Mouse (Mus musculus) neural tube, embryonic 14.5 days (tissue): Measurements from ENCODE around the gene Shoc2. TPM values are rescaled to one million over a fixed set of nuclear protein-coding genes. Genes with fewer than 3 reads are reported as not detected.
"Not testable (repeated sequence)": the region's sequence is repeated elsewhere in the genome, so short reads cannot be mapped to it uniquely, and the experiment has no call there.

Experiments
- ATAC-seq: fragments of 200-750 bp; cut with Nextera tagmentation; 2 replicates; pipeline ENCODE4 v1.8.0; 2017; ENCODE audit warnings: low read depth, mild to moderate bottlenecking, moderate TSS enrichment, moderate library complexity
- H3K27ac ChIP-seq: fragments of 300-500 bp; sonication (generic); 2 replicates; pipeline ENCODE4 v1.5.1; 2014; ENCODE audit warnings: low read depth, mild to moderate bottlenecking, control low read depth, low read length, moderate library complexity, mixed read lengths
- H3K27me3 ChIP-seq: fragments of 300-500 bp; sonication (generic); 2 replicates; pipeline ENCODE4 v1.6.1; 2014; ENCODE audit warnings: low read length; ENCODE audit not compliant: control insufficient read depth, insufficient read depth
- H3K36me3 ChIP-seq: fragments of 300-500 bp; sonication (generic); 2 replicates; pipeline ENCODE4 v1.6.1; 2014; ENCODE audit warnings: low read length, mixed read lengths; ENCODE audit not compliant: control insufficient read depth, insufficient read depth
- H3K4me1 ChIP-seq: fragments of 300-500 bp; sonication (generic); 2 replicates; pipeline ENCODE4 v1.6.1; 2014; ENCODE audit warnings: low read length; ENCODE audit not compliant: control insufficient read depth, insufficient read depth
- H3K4me2 ChIP-seq: fragments of 300-500 bp; sonication (generic); 2 replicates; pipeline ENCODE4 v1.6.1; 2014; ENCODE audit warnings: mild to moderate bottlenecking, low read depth, low read length, control low read depth
- H3K4me3 ChIP-seq: fragments of 300-500 bp; sonication (generic); 2 replicates; pipeline ENCODE4 v1.5.1; 2014; ENCODE audit warnings: low read depth, low read length, control low read depth, mixed read lengths
- H3K9ac ChIP-seq: fragments of 300-500 bp; sonication (generic); replicated peaks from 2 replicates; pipeline ENCODE4 v1.6.1; 2014; ENCODE audit warnings: low read depth, mild to moderate bottlenecking, control low read depth, low read length, mixed read lengths
- H3K9me3 ChIP-seq: fragments of 300-500 bp; sonication (generic); 2 replicates; pipeline ENCODE4 v1.6.1; 2016; ENCODE audit warnings: low read length; ENCODE audit not compliant: control insufficient read depth
- WGBS: fragments of 180-500 bp; shearing (Covaris S2); extraction: QIAGEN DNeasy Blood & Tissue Kit; methylation state at CpG from one replicate; pipeline ENCODE4 v1.1.7; 2014; 5-methylcytosine and 5-hydroxymethylcytosine counted together
- polyA plus RNA-seq: library from polyadenylated mRNA; unstranded; fragments of >200 nt; fragmentation: Nextera tagmentation; extraction: Ambion mirVana; gene quantifications from 2 replicates; pipeline ENCODE4 v1.2.1, GENCODE M21; 2014

Shoc2 gene
- polyA plus RNA-seq, 1 experiment from 2014 or later = 81.5 TPM

GRCm38 (mm10) chr19:53945171-53946042, 1.3 kb downstream of the Shoc2 start:
- Histone ChIP-seq H3K27me3 (no peaks in the 10 kb centered on the region), H3K9ac (peak overlapping the region; percentile 92), H3K36me3 (no peaks in the 10 kb centered on the region), H3K4me2 (peak overlapping the region; percentile 75), H3K27ac (peak overlapping the region; percentile 95), H3K4me1 (peaks cover 26% of the 10 kb centered on the region), H3K9me3 (no peaks in the 10 kb centered on the region), H3K4me3 (peak overlapping the region; percentile 86)
- ATAC-seq = no peak; the same call in 1 of the 2 replicates
- WGBS = 1% methylated on average over 27 of the region's 69 CpGs

GRCm38 (mm10) chr19:53957513-53957912, 13.4 kb downstream of the Shoc2 start:
- 99% methylated on average over 2 of the region's 2 CpGs for WGBS
- no peaks in the 10 kb centered on the region for H3K4me1 ChIP-seq
- no peak for ATAC-seq
- H3K4me3 ChIP-seq = no peak overlapping the region
- no peak overlapping the region for H3K4me2 ChIP-seq
- no peak overlapping the region for H3K27ac ChIP-seq
- no peaks in the 10 kb centered on the region for H3K36me3 ChIP-seq
- no peaks in the 10 kb centered on the region for H3K9me3 ChIP-seq
- H3K9ac ChIP-seq = no peak overlapping the region
- no peaks in the 10 kb centered on the region for H3K27me3 ChIP-seq

GRCm38 (mm10) chr19:53962511-53962910, 18.4 kb downstream of the Shoc2 start:
- Histone ChIP-seq H3K36me3 (no peaks in the 10 kb centered on the region), H3K9me3 (no peaks in the 10 kb centered on the region), H3K4me2 (no peak overlapping the region), H3K4me3 (no peak overlapping the region), H3K27ac (no peak overlapping the region), H3K27me3 (no peaks in the 10 kb centered on the region), H3K9ac (no peak overlapping the region), H3K4me1 (no peaks in the 10 kb centered on the region)
- ATAC-seq = no peak
- WGBS = 92% methylated on average over 4 of the region's 4 CpGs

GRCm38 (mm10) chr19:53964347-53964746, 20.2 kb downstream of the Shoc2 start:
- not testable (repeated sequence) for H3K4me3 ChIP-seq, H3K4me2 ChIP-seq, H3K9ac ChIP-seq, H3K9me3 ChIP-seq, H3K27me3 ChIP-seq, ATAC-seq, H3K4me1 ChIP-seq, H3K36me3 ChIP-seq, H3K27ac ChIP-seq
- WGBS = 98% methylated on average over 3 of the region's 3 CpGs

- Histone ChIP-seq H3K27ac (no peak overlapping the region), H3K4me3 (no peak overlapping the region), H3K27me3 (no peaks in the 10 kb centered on the region), H3K9ac (no peak overlapping the region), H3K36me3 (no peaks in the 10 kb centered on the region), H3K4me1 (no peaks in the 10 kb centered on the region), H3K9me3 (no peaks in the 10 kb centered on the region), H3K4me2 (no peak overlapping the region)
- no peak for ATAC-seq
- 93% methylated on average over 10 of the region's 10 CpGs for WGBS
Observed at GRCm38 (mm10) chr19:53964910-53965633, 21.0 kb downstream of the Shoc2 start.

GRCm38 (mm10) chr19:53969226-53969625, 25.1 kb downstream of the Shoc2 start:
- no peaks in the 10 kb centered on the region for H3K27me3 ChIP-seq
- ATAC-seq = no peak
- no peak overlapping the region for H3K4me2 ChIP-seq
- no peak overlapping the region for H3K27ac ChIP-seq
- no peak overlapping the region for H3K9ac ChIP-seq
- no peaks in the 10 kb centered on the region for H3K4me1 ChIP-seq
- no peak overlapping the region for H3K4me3 ChIP-seq
- 93% methylated on average over 3 of the region's 3 CpGs for WGBS
- no peaks in the 10 kb centered on the region for H3K36me3 ChIP-seq
- H3K9me3 ChIP-seq = no peaks in the 10 kb centered on the region

GRCm38 (mm10) chr19:53971938-53972337, 27.8 kb downstream of the Shoc2 start:
- H3K4me1 ChIP-seq = no peaks in the 10 kb centered on the region
- H3K4me3 ChIP-seq = no peak overlapping the region
- H3K4me2 ChIP-seq = no peak overlapping the region
- H3K36me3 ChIP-seq = no peaks in the 10 kb centered on the region
- no peak overlapping the region for H3K27ac ChIP-seq
- no peaks in the 10 kb centered on the region for H3K27me3 ChIP-seq
- H3K9me3 ChIP-seq = no peaks in the 10 kb centered on the region
- H3K9ac ChIP-seq = no peak overlapping the region
- no peak for ATAC-seq
- WGBS = 88% methylated on average over 7 of the region's 7 CpGs

GRCm38 (mm10) chr19:53973656-53974055, 29.6 kb downstream of the Shoc2 start:
- no peaks in the 10 kb centered on the region for H3K36me3 ChIP-seq
- H3K27ac ChIP-seq = no peak overlapping the region
- no peaks in the 10 kb centered on the region for H3K4me1 ChIP-seq
- H3K27me3 ChIP-seq = no peaks in the 10 kb centered on the region
- no peak overlapping the region for H3K4me2 ChIP-seq
- no peak overlapping the region for H3K4me3 ChIP-seq
- H3K9ac ChIP-seq = no peak overlapping the region
- WGBS = 96% methylated on average over 1 of the region's 1 CpGs
- no peaks in the 10 kb centered on the region for H3K9me3 ChIP-seq
- ATAC-seq = no peak

GRCm38 (mm10) chr19:53982041-53982440, 37.9 kb downstream of the Shoc2 start:
- WGBS = 43% methylated on average over 3 of the region's 3 CpGs
- ATAC-seq = no peak
- Histone ChIP-seq H3K9me3 (no peaks in the 10 kb centered on the region), H3K4me3 (no peak overlapping the region), H3K27ac (no peak overlapping the region), H3K4me1 (no peaks in the 10 kb centered on the region), H3K27me3 (no peaks in the 10 kb centered on the region), H3K9ac (no peak overlapping the region), H3K4me2 (no peak overlapping the region), H3K36me3 (no peaks in the 10 kb centered on the region)
